Comparison of ENCODE assay signal across 13 mouse cellular contexts in genomic region chr5:135987248-135987647, GRCm38 (mm10). TPM values are rescaled to one million over a fixed set of nuclear protein-coding genes. Genes with fewer than 3 reads are reported as not detected.
DNase-seq lines count a peak whose midpoint lies in the region; ATAC-seq lines count a peak whose summit lies in the region.
"Had no signal": no experiment of that assay in that cellular context is flagged by ENCODE, and none has a peak within 500 bp of the region (broad histone marks: within the 10 kb centered on the region; RNA-seq: fewer than 3 reads in every experiment).

No protein-coding gene starts in this region.

- H3K9ac ChIP-seq in heart, embryonic 12.5 days, result no peak overlapping the region
- H3K9ac ChIP-seq in kidney, embryonic 14.5 days (ENCODE audit: low read depth, low read length), result no peak overlapping the region
- H3K9ac ChIP-seq: embryonic facial prominence, embryonic 13.5 days; heart, embryonic 15.5 days; midbrain, embryonic 13.5 days had no signal

- no peak for DNase-seq in heart, adult 8-10 months (ENCODE audit: low spot score)
- peak; percentile 51 for DNase-seq in lung, postnatal 10 days
- no peak for DNase-seq in lung, adult 18-20 months
- peak; percentile 72 for DNase-seq in ES-CJ7 (ENCODE audit: low read depth, low spot score)
- no peak for DNase-seq in ovary, postnatal 10 days (ENCODE audit: low spot score)

- 50% methylated on average over 11 of the region's 11 CpGs for WGBS in heart, embryonic 12.5 days
- 65% methylated on average over 11 of the region's 11 CpGs for WGBS in kidney, embryonic 14.5 days

- no peaks in the 10 kb centered on the region for H3K36me3 ChIP-seq in heart, embryonic 12.5 days
- H3K36me3 ChIP-seq in kidney, embryonic 14.5 days (ENCODE audit: control insufficient read depth, insufficient read depth, low read length), result no peaks in the 10 kb centered on the region
- H3K36me3 ChIP-seq: embryonic facial prominence, embryonic 13.5 days; heart, embryonic 15.5 days; midbrain, embryonic 13.5 days had no signal

- no peaks in the 10 kb centered on the region for H3K9me3 ChIP-seq in heart, embryonic 12.5 days (replicated peaks)
- H3K9me3 ChIP-seq in kidney, embryonic 14.5 days (ENCODE audit: control insufficient read depth, low read length), result no peaks in the 10 kb centered on the region
- H3K9me3 ChIP-seq: embryonic facial prominence, embryonic 13.5 days; heart, embryonic 15.5 days; midbrain, embryonic 13.5 days had no signal

- ATAC-seq in heart, embryonic 12.5 days (ENCODE audit: insufficient number of reproducible peaks, low FRiP score), result 0 out of 2 replicates have a peak, but pooled peaks have one; percentile 11
- peak; percentile 29; the same call in 1 of the 2 replicates for ATAC-seq in granulocyte monocyte progenitor cell, adult 5-6 weeks (replicated peaks; ENCODE audit: poor library complexity, severe bottlenecking)
- ATAC-seq in kidney, embryonic 14.5 days (ENCODE audit: low FRiP score, low TSS enrichment), result no peak
- ATAC-seq: midbrain, embryonic 13.5 days had no signal

- no peaks in the 10 kb centered on the region for H3K27me3 ChIP-seq in heart, embryonic 12.5 days (replicated peaks)
- H3K27me3 ChIP-seq in kidney, embryonic 14.5 days (ENCODE audit: control insufficient read depth, insufficient read depth, low read length), result no peaks in the 10 kb centered on the region
- H3K27me3 ChIP-seq: embryonic facial prominence, embryonic 13.5 days; heart, embryonic 15.5 days; midbrain, embryonic 13.5 days had no signal

- H3K27ac ChIP-seq in heart, embryonic 12.5 days (ENCODE audit: poor library complexity, severe bottlenecking), result no peak overlapping the region
- no peak overlapping the region for H3K27ac ChIP-seq in kidney, embryonic 14.5 days (ENCODE audit: low read depth, low read length)
- H3K27ac ChIP-seq: embryonic facial prominence, embryonic 13.5 days; heart, embryonic 15.5 days; midbrain, embryonic 13.5 days had no signal

- H3K4me1 ChIP-seq in heart, embryonic 12.5 days (replicated peaks), result no peaks in the 10 kb centered on the region
- H3K4me1 ChIP-seq in kidney, embryonic 14.5 days (ENCODE audit: control insufficient read depth, insufficient read depth, low read length), result no peaks in the 10 kb centered on the region
- H3K4me1 ChIP-seq: heart, embryonic 15.5 days; midbrain, embryonic 13.5 days had no signal

- no peak overlapping the region for H3K4me2 ChIP-seq in heart, embryonic 12.5 days
- no peak overlapping the region for H3K4me2 ChIP-seq in kidney, embryonic 14.5 days (replicated peaks; ENCODE audit: low read depth, low read length)
- H3K4me2 ChIP-seq: embryonic facial prominence, embryonic 13.5 days; heart, embryonic 15.5 days; midbrain, embryonic 13.5 days had no signal

- H3K4me3 ChIP-seq in heart, embryonic 12.5 days, result no peak overlapping the region
- no peak overlapping the region for H3K4me3 ChIP-seq in kidney, embryonic 14.5 days (ENCODE audit: low read length)
- H3K4me3 ChIP-seq: embryonic facial prominence, embryonic 13.5 days; heart, embryonic 15.5 days; midbrain, embryonic 13.5 days had no signal

RNA-seq across cellular contexts. Expression of gene Zp3, which starts 7.3 kb away (rescaled TPM):
- 0.13 TPM in 1 of 2 replicates, not detected in the other for polyA plus RNA-seq in heart, embryonic 12.5 days (2016; fragmentation: Nextera tagmentation; extraction: Ambion mirVana)
- total RNA-seq in heart, adult 8-10 months (2022), result not detected
- total RNA-seq in granulocyte monocyte progenitor cell, adult 5-6 weeks (2014; fragmentation: Nextera tagmentation), result not detected in 2 replicates
- total RNA-seq in granulocyte monocyte progenitor cell, adult 5-6 weeks (2017), result not detected in 2 replicates
- polyA plus RNA-seq in kidney, embryonic 14.5 days (2014; fragmentation: Nextera tagmentation; extraction: Ambion mirVana), result 0.29 TPM in 1 of 2 replicates, not detected in the other
- total RNA-seq: left cerebral cortex, postnatal 25 days had no signal
- polyA plus RNA-seq: embryonic facial prominence, embryonic 13.5 days; heart, embryonic 15.5 days; midbrain, embryonic 13.5 days; small intestine, adult 2 months had no signal

RNA-seq across cellular contexts. Expression of gene Dtx2, which starts 7.4 kb away (rescaled TPM):
- 28.7 and 29.9 TPM in 2 replicates for polyA plus RNA-seq in heart, embryonic 12.5 days (2016; fragmentation: Nextera tagmentation; extraction: Ambion mirVana)
- 1 to 10 TPM; 6.0 to 7.3 (median 6.8) TPM for total RNA-seq in heart, adult 8-10 months (2022)
- 17.1 and 20.2 TPM in 2 replicates for total RNA-seq in granulocyte monocyte progenitor cell, adult 5-6 weeks (2014; fragmentation: Nextera tagmentation)
- 6.4 and 8.1 TPM in 2 replicates for total RNA-seq in granulocyte monocyte progenitor cell, adult 5-6 weeks (2017)
- 24.0 and 26.6 TPM in 2 replicates for polyA plus RNA-seq in kidney, embryonic 14.5 days (2014; fragmentation: Nextera tagmentation; extraction: Ambion mirVana)

RNA-seq across cellular contexts. Expression of gene Ssc4d, which starts 12.9 kb away (rescaled TPM):
- 0.70 and 1.6 TPM in 2 replicates for polyA plus RNA-seq in heart, embryonic 12.5 days (2016; fragmentation: Nextera tagmentation; extraction: Ambion mirVana)
- under 1 TPM in 3 of 4 experiments, not detected in 1; 0.44 to 0.53 (median 0.46) TPM for total RNA-seq in heart, adult 8-10 months (2022)
- 1.8 and 5.0 TPM in 2 replicates for total RNA-seq in granulocyte monocyte progenitor cell, adult 5-6 weeks (2014; fragmentation: Nextera tagmentation)
- total RNA-seq in granulocyte monocyte progenitor cell, adult 5-6 weeks (2017), result 0.90 TPM in 1 of 2 replicates, not detected in the other
- polyA plus RNA-seq in kidney, embryonic 14.5 days (2014; fragmentation: Nextera tagmentation; extraction: Ambion mirVana), result 10.2 and 10.3 TPM in 2 replicates

RNA-seq across cellular contexts. Expression of gene Upk3b, which starts 51.0 kb away (rescaled TPM):
- polyA plus RNA-seq in heart, embryonic 12.5 days (2016; fragmentation: Nextera tagmentation; extraction: Ambion mirVana), result 60.2 and 60.5 TPM in 2 replicates
- total RNA-seq in heart, adult 8-10 months (2022), result 10 to 100 TPM; 13.3 to 26.7 (median 18.2) TPM
- not detected in 2 replicates for total RNA-seq in granulocyte monocyte progenitor cell, adult 5-6 weeks (2014; fragmentation: Nextera tagmentation)
- total RNA-seq in granulocyte monocyte progenitor cell, adult 5-6 weeks (2017), result 0.04 TPM in 1 of 2 replicates, not detected in the other
- polyA plus RNA-seq in kidney, embryonic 14.5 days (2014; fragmentation: Nextera tagmentation; extraction: Ambion mirVana), result 0.85 and 0.99 TPM in 2 replicates
- total RNA-seq: left cerebral cortex, postnatal 25 days had no signal
- polyA plus RNA-seq: midbrain, embryonic 13.5 days had no signal

RNA-seq across cellular contexts. Expression of gene Ywhag, which starts 52.8 kb away (rescaled TPM):
- 214 and 222 TPM in 2 replicates for polyA plus RNA-seq in heart, embryonic 12.5 days (2016; fragmentation: Nextera tagmentation; extraction: Ambion mirVana)
- total RNA-seq in heart, adult 8-10 months (2022), result 100 to 1,000 TPM; 265 to 313 (median 289) TPM
- 97.2 and 120 TPM in 2 replicates for total RNA-seq in granulocyte monocyte progenitor cell, adult 5-6 weeks (2014; fragmentation: Nextera tagmentation)
- total RNA-seq in granulocyte monocyte progenitor cell, adult 5-6 weeks (2017), result 92.2 and 107 TPM in 2 replicates
- 90.2 and 105 TPM in 2 replicates for polyA plus RNA-seq in kidney, embryonic 14.5 days (2014; fragmentation: Nextera tagmentation; extraction: Ambion mirVana)

Comparison
In these comparisons a context has a peak if more than half of its experiments do, and no peak if none do; other contexts are left out.
1. DNase-seq: peak in lung, postnatal 10 days (single experiment) and ES-CJ7 (single experiment); none in heart, adult 8-10 months (single experiment), lung, adult 18-20 months (0 of 2) and ovary, postnatal 10 days (single experiment).